Comparison of ENCODE assay signal across 8 mouse cellular contexts in the genomic region with DNA sequence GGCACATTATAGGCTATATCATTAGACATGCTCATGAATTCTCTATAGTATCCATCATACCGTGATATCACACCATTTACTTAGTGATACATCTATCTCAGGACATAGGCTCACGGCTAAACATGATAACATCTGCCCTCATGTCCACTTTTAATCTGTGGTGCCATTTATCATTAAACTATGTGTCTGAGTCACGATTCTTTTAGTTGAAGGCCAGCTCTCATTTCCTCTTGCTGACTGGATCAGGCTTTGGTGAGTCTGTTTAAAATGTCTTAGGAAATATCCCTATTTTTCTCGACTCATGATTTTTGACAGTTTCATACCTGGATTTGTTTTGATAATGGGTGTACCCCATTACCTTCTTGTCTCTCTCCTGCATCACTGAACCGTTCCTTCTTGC. TPM values are rescaled to one million over a fixed set of nuclear protein-coding genes. Genes with fewer than 3 reads are reported as not detected.
DNase-seq lines count a peak whose midpoint lies in the region; ATAC-seq and TF ChIP-seq lines count a peak whose summit lies in the region.

A gene (plus strand): TSS at position 205 of the 400 bp plus-strand sequence.

- H3K4me1 ChIP-seq in cortical plate, adult 2 months (ENCODE audit: control insufficient read depth, insufficient read depth, low read length): no peaks in the 10 kb centered on the region
- H3K4me1 ChIP-seq in heart, embryonic 13.5 days: peaks cover 33% of the 10 kb centered on the region
- H3K4me1 ChIP-seq in neural tube, embryonic 12.5 days: peaks cover 10% of the 10 kb centered on the region

- no peak for ATAC-seq in heart, embryonic 13.5 days (ENCODE audit: extremely low read depth, insufficient number of reproducible peaks, low FRiP score, low TSS enrichment)
- no peak for ATAC-seq in neural tube, embryonic 12.5 days (ENCODE audit: low FRiP score, low read depth)

- no peak within 1 kb of the TSS for H3K4me3 ChIP-seq in cortical plate, adult 2 months (ENCODE audit: insufficient read depth, low read length)
- H3K4me3 ChIP-seq in heart, embryonic 13.5 days: no peak within 1 kb of the TSS
- no peak within 1 kb of the TSS for H3K4me3 ChIP-seq in neural tube, embryonic 12.5 days

- H3K36me3 ChIP-seq in heart, embryonic 13.5 days: no peaks in the 10 kb centered on the region
- H3K36me3 ChIP-seq in neural tube, embryonic 12.5 days: no peaks in the 10 kb centered on the region

- H3K9ac ChIP-seq in heart, embryonic 13.5 days: no peak within 1 kb of the TSS
- H3K9ac ChIP-seq in neural tube, embryonic 12.5 days: no peak within 1 kb of the TSS

- intact Hi-C loops in left cerebral cortex, postnatal 14 days (cut with DNase I): loop anchor here (5.0 kb wide), 1 partner anchor 64 kb away; no protein-coding TSS in a partner anchor

- TF ChIP-seq POLR2A in cortical plate, adult 2 months (IDR thresholded peaks at IDR 0.05; ENCODE audit: extremely low read depth, insufficient read depth, low read length): no peak

- H3K4me2 ChIP-seq in heart, embryonic 13.5 days: no peak within 1 kb of the TSS
- H3K4me2 ChIP-seq in neural tube, embryonic 12.5 days (replicated peaks): no peak within 1 kb of the TSS

- no peak for DNase-seq in layer of hippocampus, adult 8-10 months (ENCODE audit: low spot score in 2 of 2)
- no peak for DNase-seq in layer of hippocampus, adult 11-12 months (ENCODE audit: low spot score)
- DNase-seq in left cerebral cortex, postnatal 14 days (ENCODE audit: low spot score in 2 of 2): no peak
- DNase-seq in cerebellum, postnatal 14 days: no peak
- DNase-seq in kidney, postnatal 14 days: no peak

- no peak for TF ChIP-seq CTCF in cortical plate, adult 2 months (IDR thresholded peaks at IDR 0.05; ENCODE audit: extremely low read depth, insufficient read depth, low read length)

- WGBS in heart, embryonic 13.5 days: 63% methylated on average over 5 of the region's 5 CpGs
- 84% methylated on average over 5 of the region's 5 CpGs for whole genome bisulfite sequencing in neural tube, embryonic 12.5 days

- no peaks in the 10 kb centered on the region for H3K9me3 ChIP-seq in heart, embryonic 13.5 days
- H3K9me3 ChIP-seq in neural tube, embryonic 12.5 days: no peaks in the 10 kb centered on the region

- no peak within 1 kb of the TSS for H3K27ac ChIP-seq in cortical plate, adult 2 months (ENCODE audit: insufficient read depth, low read length)
- no peak within 1 kb of the TSS for H3K27ac ChIP-seq in heart, embryonic 13.5 days (replicated peaks)
- H3K27ac ChIP-seq in neural tube, embryonic 12.5 days: no peak within 1 kb of the TSS

- H3K27me3 ChIP-seq in heart, embryonic 13.5 days (replicated peaks): no peaks in the 10 kb centered on the region; the same call in 1 of the 2 replicates
- H3K27me3 ChIP-seq in neural tube, embryonic 12.5 days (replicated peaks): no peaks in the 10 kb centered on the region

RNA-seq across cellular contexts. Expression of the gene that starts here (rescaled TPM):
- total RNA-seq in layer of hippocampus, adult 8-10 months (2022): 10 to 100 TPM; 40.1 to 62.4 (median 51.7) TPM
- polyA plus RNA-seq in cortical plate, adult 2 months (2012; rRNA removed): 33.1 and 33.8 TPM in 2 replicates
- polyA plus RNA-seq in heart, embryonic 13.5 days (2015; fragmentation: Nextera tagmentation; extraction: Ambion mirVana): 31.3 and 37.0 TPM in 2 replicates
- total RNA-seq in left cerebral cortex, postnatal 14 days (2021): 10 to 100 TPM; 33.0 to 36.3 TPM
- 47.1 and 47.2 TPM in 2 replicates for polyA plus RNA-seq in neural tube, embryonic 12.5 days (2016; fragmentation: Nextera tagmentation; extraction: Ambion mirVana)
